Mouse (Mus musculus) midbrain, embryonic 10.5 days (tissue): ENCODE measurements around the gene Samt3. TPM values are rescaled to one million over a fixed set of nuclear protein-coding genes. Genes with fewer than 3 reads are reported as not detected.

Experiments used
- DNase-seq: peaks from one replicate; pipeline ENCODE4 v3.0.0-alpha.2; 2017; ENCODE audit warnings: low spot score
- H3K27ac ChIP-seq: fragments of 300-500 bp; sonication (generic); replicated peaks from 2 replicates; pipeline ENCODE4 v1.5.1; 2016; ENCODE audit warnings: mild to moderate bottlenecking
- H3K27me3 ChIP-seq: fragments of 300-500 bp; sonication (generic); 2 replicates; pipeline ENCODE4 v1.6.1; 2016; ENCODE audit warnings: low read depth, mild to moderate bottlenecking; ENCODE audit not compliant: poor library complexity, severe bottlenecking
- H3K36me3 ChIP-seq: fragments of 300-500 bp; sonication (generic); 2 replicates; pipeline ENCODE4 v1.6.1; 2016; ENCODE audit warnings: mild to moderate bottlenecking, moderate library complexity
- H3K4me1 ChIP-seq: fragments of 300-500 bp; sonication (generic); 2 replicates; pipeline ENCODE4 v1.6.1; 2016
- H3K4me3 ChIP-seq: fragments of 300-500 bp; sonication (generic); 2 replicates; pipeline ENCODE4 v1.5.1; 2016; ENCODE audit warnings: mild to moderate bottlenecking, moderate library complexity
- H3K9me3 ChIP-seq: fragments of 300-500 bp; sonication (generic); replicated peaks from 2 replicates; pipeline ENCODE4 v1.6.1; 2016; ENCODE audit warnings: mild to moderate bottlenecking
- WGBS: fragments of 180-500 bp; shearing (Covaris S2); methylation state at CpG from one replicate; pipeline ENCODE4 v1.1.7; 2016; 5-methylcytosine and 5-hydroxymethylcytosine counted together
- polyA plus RNA-seq: library from polyadenylated mRNA; unstranded; fragments of >200 nt; fragmentation: Nextera tagmentation; extraction: Ambion mirVana; gene quantifications from 2 replicates; pipeline ENCODE4 v1.2.1, GENCODE M21; 2016

The Samt3 gene
- polyA plus RNA-seq: not detected in 2 replicates

- no peaks in the 10 kb centered on the region for H3K27me3 ChIP-seq
- no peak within 1 kb of the TSS for H3K27ac ChIP-seq
- no peaks in the 10 kb centered on the region for H3K9me3 ChIP-seq
- no peak for DNase-seq
- no peaks in the 10 kb centered on the region for H3K4me1 ChIP-seq
- H3K4me3 ChIP-seq: no peak within 1 kb of the TSS
- no peaks in the 10 kb centered on the region for H3K36me3 ChIP-seq
These were observed at the start of gene Samt3 for GRCm38 (mm10) chrX:86043899-86044298. Samt3 (plus strand) TSS chrX:86044199.

- Histone ChIP-seq H3K27me3 (0 out of 2 replicates have a peak, but pooled peaks cover 5% of the 10 kb centered on the region), H3K9me3 (no peaks in the 10 kb centered on the region), H3K4me1 (no peaks in the 10 kb centered on the region), H3K36me3 (no peaks in the 10 kb centered on the region), H3K4me3 (no peak overlapping the region), H3K27ac (no peak overlapping the region)
- WGBS: 24% methylated on average over 1 of the region's 1 CpGs
- no peak for DNase-seq
These were observed 27.4 kb upstream of the Samt3 start for GRCm38 (mm10) chrX:86016591-86016990.

- no peaks in the 10 kb centered on the region for H3K4me1 ChIP-seq
- H3K27me3 ChIP-seq: no peaks in the 10 kb centered on the region
- 93% methylated on average over 1 of the region's 1 CpGs for WGBS
- H3K4me3 ChIP-seq: no peak overlapping the region
- H3K36me3 ChIP-seq: no peaks in the 10 kb centered on the region
- no peak for DNase-seq
- H3K27ac ChIP-seq: no peak overlapping the region
- H3K9me3 ChIP-seq: no peaks in the 10 kb centered on the region
These were observed 44.7 kb downstream of the Samt3 start for GRCm38 (mm10) chrX:86088672-86089071.

Other genes with a start within 250 kb of the Samt3 start
- gene 5430427O19Rik, start 173.8 kb upstream of the Samt3 start, polyA plus RNA-seq: 0.04 and 0.07 TPM in 2 replicates
- gene Nr0b1, start 147.6 kb downstream of the Samt3 start, polyA plus RNA-seq: 4.1 and 5.2 TPM in 2 replicates